Mouse (Mus musculus): ENCODE data around the gene Kif18a. TPM values are rescaled to one million over a fixed set of nuclear protein-coding genes. Genes with fewer than 3 reads are reported as not detected.

Kif18a gene
- total and polyA plus RNA-seq, 3 experiments: 0.08 to 0.59 (median 0.50) TPM

GRCm38 (mm10) chr2:109374881-109375280 lies 94.3 kb downstream of the Kif18a start:
- Histone ChIP-seq H3K36me3 (ENCODE audit: control insufficient read depth, insufficient read depth, low read length) (no peaks in the 10 kb centered on the region), H3K79me2 (replicated peaks; ENCODE audit: control insufficient read depth, insufficient read depth, low read length) (no peaks in the 10 kb centered on the region), H3K4me1 (ENCODE audit: control insufficient read depth, insufficient read depth, low read length) (no peaks in the 10 kb centered on the region), H3K27me3 (ENCODE audit: control insufficient read depth, insufficient read depth, low read length) (no peaks in the 10 kb centered on the region), H3K4me3 (no peak overlapping the region), H3K9ac (ENCODE audit: low read depth, low read length) (no peak overlapping the region), H3K27ac (no peak overlapping the region)
- DNase-seq: no peak
- no peak for TF ChIP-seq POLR2A (IDR thresholded peaks at IDR 0.05; ENCODE audit: insufficient read depth, low read depth, low read length)
- TF ChIP-seq EP300 (IDR thresholded peaks at IDR 0.05; ENCODE audit: insufficient read depth, low read depth, low read length): no peak
- TF ChIP-seq CTCF (IDR thresholded peaks at IDR 0.05): no peak
- intact Hi-C loops (cut with DNase I): no loop called here
- 38% methylated on average over 2 of the region's 2 CpGs for WGBS

DNA sequence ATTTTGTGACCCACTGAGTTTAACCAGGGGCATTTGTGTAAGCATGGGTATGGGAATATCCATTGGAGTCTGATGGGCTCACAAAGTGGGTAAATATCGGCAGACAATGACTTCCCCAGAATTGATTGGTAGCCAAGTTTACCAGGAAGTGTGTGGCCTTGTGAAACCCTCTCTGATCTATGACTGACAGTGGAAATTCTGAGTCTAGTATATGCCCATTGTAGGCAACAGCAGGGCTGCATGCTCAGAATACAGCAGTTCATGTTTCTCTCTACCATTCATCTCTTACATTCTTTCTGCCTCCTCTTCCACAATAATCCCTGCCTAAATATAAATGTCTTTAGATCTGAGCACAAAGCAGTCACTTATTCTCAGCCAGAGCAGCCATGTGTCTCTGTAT lies 103.5 kb downstream of the Kif18a start:
- intact Hi-C loops (cut with DNase I): no loop called here
- no peak overlapping the region for H3K27ac ChIP-seq
- no peaks in the 10 kb centered on the region for H3K4me1 ChIP-seq (ENCODE audit: control insufficient read depth, insufficient read depth, low read length)
- H3K27me3 ChIP-seq (ENCODE audit: control insufficient read depth, insufficient read depth, low read length): no peaks in the 10 kb centered on the region
- TF ChIP-seq POLR2A (IDR thresholded peaks at IDR 0.05; ENCODE audit: insufficient read depth, low read depth, low read length): no peak
- TF ChIP-seq EP300 (IDR thresholded peaks at IDR 0.05; ENCODE audit: insufficient read depth, low read depth, low read length): no peak
- no peak for TF ChIP-seq CTCF (IDR thresholded peaks at IDR 0.05)
- no peaks in the 10 kb centered on the region for H3K79me2 ChIP-seq (replicated peaks; ENCODE audit: control insufficient read depth, insufficient read depth, low read length)
- H3K4me3 ChIP-seq: no peak overlapping the region
- H3K9ac ChIP-seq (ENCODE audit: low read depth, low read length): no peak overlapping the region
- WGBS: 18% methylated on average over 1 of the region's 1 CpGs
- DNase-seq: no peak
- H3K36me3 ChIP-seq (ENCODE audit: control insufficient read depth, insufficient read depth, low read length): no peaks in the 10 kb centered on the region

DNA sequence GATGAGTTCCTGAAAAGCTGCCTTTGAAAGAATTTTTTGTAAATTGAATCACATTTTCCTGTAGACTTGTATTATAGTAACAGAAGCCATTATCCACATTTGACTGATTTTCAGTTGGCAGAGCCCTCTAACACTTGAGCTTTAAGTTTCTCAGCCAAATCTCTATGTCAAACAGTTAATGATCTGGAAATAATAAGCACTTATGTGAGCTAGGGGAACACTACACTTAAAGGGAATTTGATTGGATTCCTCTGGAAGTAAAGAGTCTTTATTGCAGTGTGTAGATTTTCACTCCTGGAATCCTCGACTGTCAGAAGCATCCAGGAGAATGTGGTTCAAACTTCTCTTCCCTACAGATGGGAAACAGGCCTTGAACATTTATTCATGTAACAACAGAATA lies 105.7 kb downstream of the Kif18a start:
- no peak overlapping the region for H3K27ac ChIP-seq
- H3K79me2 ChIP-seq (replicated peaks; ENCODE audit: control insufficient read depth, insufficient read depth, low read length): no peaks in the 10 kb centered on the region
- no peaks in the 10 kb centered on the region for H3K27me3 ChIP-seq (ENCODE audit: control insufficient read depth, insufficient read depth, low read length)
- no peaks in the 10 kb centered on the region for H3K4me1 ChIP-seq (ENCODE audit: control insufficient read depth, insufficient read depth, low read length)
- intact Hi-C loops (cut with DNase I): no loop called here
- TF ChIP-seq EP300 (IDR thresholded peaks at IDR 0.05; ENCODE audit: insufficient read depth, low read depth, low read length) (no peak), CTCF (IDR thresholded peaks at IDR 0.05) (no peak), POLR2A (IDR thresholded peaks at IDR 0.05; ENCODE audit: insufficient read depth, low read depth, low read length) (no peak)
- 57% methylated on average over 1 of the region's 1 CpGs for WGBS
- no peak for DNase-seq
- no peak overlapping the region for H3K9ac ChIP-seq (ENCODE audit: low read depth, low read length)
- H3K4me3 ChIP-seq: no peak overlapping the region
- H3K36me3 ChIP-seq (ENCODE audit: control insufficient read depth, insufficient read depth, low read length): no peaks in the 10 kb centered on the region

- H3K27ac ChIP-seq: no peak overlapping the region
- intact Hi-C loops (cut with DNase I): no loop called here
- no peak for DNase-seq
- no peaks in the 10 kb centered on the region for H3K4me1 ChIP-seq (ENCODE audit: control insufficient read depth, insufficient read depth, low read length)
- H3K27me3 ChIP-seq (ENCODE audit: control insufficient read depth, insufficient read depth, low read length): no peaks in the 10 kb centered on the region
- no peaks in the 10 kb centered on the region for H3K36me3 ChIP-seq (ENCODE audit: control insufficient read depth, insufficient read depth, low read length)
- no peaks in the 10 kb centered on the region for H3K79me2 ChIP-seq (replicated peaks; ENCODE audit: control insufficient read depth, insufficient read depth, low read length)
- H3K4me3 ChIP-seq: no peak overlapping the region
- no peak overlapping the region for H3K9ac ChIP-seq (ENCODE audit: low read depth, low read length)
- 35% methylated on average over 5 of the region's 5 CpGs for WGBS
- TF ChIP-seq CTCF (IDR thresholded peaks at IDR 0.05): no peak
- TF ChIP-seq POLR2A (IDR thresholded peaks at IDR 0.05; ENCODE audit: insufficient read depth, low read depth, low read length): no peak
- no peak for TF ChIP-seq EP300 (IDR thresholded peaks at IDR 0.05; ENCODE audit: insufficient read depth, low read depth, low read length)
Measured at GRCm38 (mm10) chr2:109388733-109389132, 108.2 kb downstream of the Kif18a start.

GRCm38 (mm10) chr2:109389977-109390376 lies 109.4 kb downstream of the Kif18a start:
- Histone ChIP-seq H3K27me3 (ENCODE audit: control insufficient read depth, insufficient read depth, low read length) (no peaks in the 10 kb centered on the region), H3K27ac (no peak overlapping the region), H3K36me3 (ENCODE audit: control insufficient read depth, insufficient read depth, low read length) (no peaks in the 10 kb centered on the region), H3K4me1 (ENCODE audit: control insufficient read depth, insufficient read depth, low read length) (no peaks in the 10 kb centered on the region), H3K79me2 (replicated peaks; ENCODE audit: control insufficient read depth, insufficient read depth, low read length) (no peaks in the 10 kb centered on the region), H3K4me3 (no peak overlapping the region), H3K9ac (ENCODE audit: low read depth, low read length) (no peak overlapping the region)
- intact Hi-C loops (cut with DNase I): no loop called here
- 13% methylated on average over 1 of the region's 1 CpGs for WGBS
- DNase-seq: no peak
- TF ChIP-seq EP300 (IDR thresholded peaks at IDR 0.05; ENCODE audit: insufficient read depth, low read depth, low read length) (no peak), CTCF (IDR thresholded peaks at IDR 0.05) (no peak)

Other genes with a start within 250 kb of the Kif18a start
- 10 to 100 TPM; 12.1 to 12.9 TPM for gene Mettl15, start within 50 bp of the Kif18a start, total RNA-seq (2021)
- gene Mettl15, start within 50 bp of the Kif18a start, polyA plus RNA-seq (2012; rRNA removed): 7.1 and 16.8 TPM in 2 replicates